Mouse (Mus musculus) mouse embryonic stem cell (cell line): ENCODE data around the gene Praf2.

Experiments
- in situ Hi-C, 2 experiments: fragments of 300-500 bp; cut with MboI; formaldehyde crosslinking; loops; 1 replicate in 1 of 2; 3 replicates in 1 of 2; pipeline ENCODE4 v1.14.3; 2019 to 2020; ENCODE audit warnings: low sequenced_read_pairs in 2 of 2, low pct_unique_long_range_greater_than_20kb in 1 of 2, mixed read lengths in 1 of 2; ENCODE audit not compliant: unreplicated experiment in 1 of 2

Gene Praf2

DNA sequence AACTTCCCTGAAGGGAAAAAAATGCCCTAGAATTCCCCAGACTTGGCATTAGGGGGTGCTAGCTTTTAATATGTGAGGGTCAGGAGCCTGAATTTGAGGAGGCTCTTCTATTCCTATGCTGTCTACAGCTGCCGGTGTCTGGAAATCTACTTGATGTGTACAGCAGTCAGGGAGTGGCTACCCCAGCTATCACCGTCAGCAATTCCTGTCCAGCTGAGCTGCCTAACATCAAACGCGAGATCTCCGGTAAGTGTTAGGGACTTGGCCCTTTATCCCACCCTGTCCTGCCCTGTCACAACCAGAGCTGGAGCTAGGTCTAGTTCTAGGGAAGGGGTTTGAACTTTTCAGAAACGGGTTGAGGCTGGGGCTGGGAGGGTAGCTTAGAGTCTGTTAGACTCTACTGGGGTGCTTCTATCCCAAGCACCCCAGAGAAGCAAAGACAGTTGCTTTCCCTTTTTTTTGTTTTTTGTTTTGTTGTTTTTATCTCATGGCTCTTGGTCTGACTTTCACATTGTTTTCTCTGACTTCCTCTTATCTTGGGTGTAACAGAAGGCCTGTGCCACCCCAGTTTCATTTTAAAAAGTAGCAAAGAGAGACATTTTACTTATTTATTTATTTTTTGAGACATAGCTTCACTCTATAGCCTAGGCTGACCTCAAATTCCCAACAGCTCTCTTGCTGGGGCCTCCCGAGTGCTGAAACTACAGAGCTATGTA lies 41.2 kb downstream of the Praf2 start:
- in situ Hi-C loops = no loop called here

DNA sequence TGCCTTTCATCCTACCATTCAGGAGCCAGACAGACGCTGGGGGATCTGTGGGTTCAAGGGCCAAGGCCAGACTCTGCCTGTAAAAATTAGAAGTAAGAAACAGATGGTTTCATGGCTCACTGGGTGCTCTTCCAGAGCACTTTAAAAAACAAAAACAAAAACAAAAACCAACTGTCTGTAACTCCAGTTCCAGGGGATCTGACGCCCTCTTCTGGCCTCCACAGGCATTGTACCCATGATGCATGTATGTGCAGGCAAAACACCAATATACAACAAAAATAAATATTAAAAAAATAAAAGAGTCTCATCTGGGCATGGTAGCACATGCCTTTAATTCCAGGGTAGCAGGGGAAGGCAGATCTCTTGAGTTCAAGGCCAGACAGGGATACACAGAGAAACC lies 44.5 kb downstream of the Praf2 start:
- in situ Hi-C loops = no loop called here

GRCm38 (mm10) chrX:7775501-7776205 lies 47.4 kb downstream of the Praf2 start:
- in situ Hi-C loops = no loop called here

GRCm38 (mm10) chrX:7776329-7777082 lies 48.3 kb downstream of the Praf2 start:
- in situ Hi-C loops = no loop called here

DNA sequence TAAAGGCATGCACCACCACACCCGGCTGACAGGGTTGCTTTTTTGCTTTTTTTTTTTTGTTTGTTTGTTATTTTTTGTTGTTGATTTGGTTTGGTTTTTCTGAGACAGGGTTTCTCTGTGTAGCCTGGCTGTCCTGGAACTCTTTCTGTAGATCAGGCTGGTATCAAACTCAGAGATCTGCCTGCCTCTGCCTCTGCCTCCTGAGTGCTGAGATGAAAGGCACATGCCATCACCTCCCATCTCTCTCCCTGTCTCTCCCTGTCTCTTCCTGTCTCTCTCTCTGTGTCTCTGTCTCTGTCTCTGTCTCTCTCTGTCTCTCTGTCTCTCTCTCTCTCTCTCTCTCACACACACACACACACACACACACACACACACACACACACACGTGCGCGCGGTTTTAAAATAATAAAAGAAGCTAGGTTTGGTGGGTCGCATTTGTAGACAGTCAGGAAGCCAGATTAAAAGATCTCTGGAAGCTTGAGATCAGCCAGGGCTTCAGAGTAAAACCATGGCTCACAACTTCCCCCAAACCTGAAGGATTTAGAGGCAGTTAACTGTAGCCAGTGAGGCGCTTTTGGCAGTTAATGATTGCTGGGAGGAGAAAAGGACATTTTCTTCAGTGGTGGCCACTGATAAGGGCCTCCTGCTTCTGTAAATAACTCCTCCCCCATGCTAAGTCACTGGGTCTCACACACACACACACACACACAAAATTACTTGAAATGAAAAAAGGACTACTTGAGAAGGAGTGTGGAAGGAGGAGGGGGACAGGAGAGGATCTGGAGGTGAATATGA lies 50.4 kb downstream of the Praf2 start:
- in situ Hi-C loops = no loop called here

DNA sequence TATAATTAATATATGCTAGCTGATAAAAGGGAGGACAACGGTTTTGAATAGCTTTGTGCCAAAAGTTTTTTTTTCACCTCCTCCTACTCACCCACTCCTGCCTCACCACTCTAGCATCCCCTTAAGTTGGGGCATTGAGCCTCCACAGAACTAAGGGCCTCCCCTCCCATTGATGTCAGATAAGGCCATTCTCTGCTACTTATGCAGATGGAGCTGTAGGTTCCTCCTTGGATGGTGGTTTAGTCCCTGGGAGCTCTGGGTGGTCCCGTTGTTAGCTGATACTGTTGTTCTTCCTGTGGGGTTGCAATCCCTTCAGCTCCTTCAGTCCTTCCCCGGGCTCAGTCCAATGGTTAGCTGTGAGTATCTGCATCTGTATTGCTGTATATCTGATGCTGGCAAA lies 51.1 kb downstream of the Praf2 start:
- in situ Hi-C loops = no loop called here
